Mouse (Mus musculus) ovary, postnatal 36 days (tissue): ENCODE measurements around the gene Wnt3.
A peak's percentile ranks its signal among the peaks of the same experiment; 100 is the strongest.
"Not testable (repeated sequence)": the region's sequence is repeated elsewhere in the genome, so short reads cannot be mapped to it uniquely, and the experiment has no call there.

Experiments used
- DNase-seq: peaks from one replicate; pipeline ENCODE4 v3.0.0; 2022; ENCODE audit warnings: low spot score, mixed read lengths

The Wnt3 gene

DNA sequence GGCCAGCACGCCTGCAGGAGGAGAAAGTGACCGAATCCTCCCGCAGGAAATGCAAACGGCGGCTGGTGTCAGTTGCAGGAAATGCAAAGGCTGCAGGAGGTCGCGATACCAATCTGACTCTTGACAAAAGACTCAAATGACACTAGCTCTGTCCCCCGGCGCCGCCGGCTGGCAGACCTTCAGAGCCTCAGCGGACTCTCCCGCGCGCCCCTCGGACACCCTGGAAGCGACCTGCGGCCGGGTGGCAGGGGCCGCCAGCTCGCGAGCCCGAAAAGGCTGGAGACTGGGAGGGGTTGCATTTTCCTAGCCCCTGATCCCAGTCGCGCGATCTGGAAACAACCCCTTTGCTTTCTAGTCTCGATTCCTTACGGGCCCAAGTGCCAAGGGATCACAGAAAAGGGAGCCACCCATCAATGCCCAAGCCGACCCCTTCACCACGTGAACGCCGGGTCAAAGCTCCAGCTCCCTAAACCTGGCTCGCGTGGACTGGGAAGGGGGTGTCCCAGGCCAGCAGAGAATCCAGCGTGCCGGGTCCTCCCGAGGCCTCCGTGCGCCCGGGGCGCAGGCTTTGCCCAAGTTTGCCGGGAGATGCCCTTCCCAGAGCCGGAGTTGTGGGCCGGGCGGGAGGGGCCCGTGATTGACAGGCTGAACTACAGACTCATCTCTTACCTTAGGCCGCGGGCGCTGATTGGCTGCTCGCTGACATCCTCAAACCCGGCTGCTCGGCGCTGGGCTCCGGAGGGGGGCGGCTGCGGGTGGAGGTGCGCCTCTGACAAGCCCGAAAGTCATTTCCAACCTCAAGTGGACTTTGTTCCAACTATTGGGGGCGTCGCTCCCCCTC is at the start of gene Wnt3:
Wnt3 (plus strand) TSS at position 764 of the 841 bp plus-strand sequence.
- DNase-seq, result no peak

GRCm38 (mm10) chr11:103724331-103724771 is 49.6 kb upstream of the Wnt3 start:
- no peak for DNase-seq

GRCm38 (mm10) chr11:103729282-103729985 is 44.5 kb upstream of the Wnt3 start:
- no peak for DNase-seq

DNA sequence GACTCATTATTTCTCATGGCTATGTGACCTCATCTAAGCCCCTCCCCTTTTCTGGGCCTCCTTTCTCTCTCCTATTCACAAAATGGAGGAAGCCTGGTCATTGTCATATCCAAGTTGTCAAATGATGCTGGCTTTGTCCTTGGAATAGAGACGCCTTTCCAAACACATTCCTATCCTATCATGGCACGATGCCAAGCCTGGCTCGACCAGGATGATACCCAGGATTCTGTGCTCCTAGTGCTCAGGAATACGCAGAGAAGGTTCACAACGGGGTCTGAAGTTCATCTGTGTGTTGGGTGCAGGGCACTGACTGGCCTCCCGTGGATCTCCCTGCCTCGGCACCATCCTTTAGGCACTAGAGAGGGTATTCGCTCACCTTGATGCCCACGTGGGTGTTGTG is 42.4 kb upstream of the Wnt3 start:
- DNase-seq, result no peak

GRCm38 (mm10) chr11:103732306-103732705 is 41.6 kb upstream of the Wnt3 start:
- no peak for DNase-seq

- DNase-seq, result no peak
These were observed 40.9 kb upstream of the Wnt3 start for GRCm38 (mm10) chr11:103733069-103733468.

- DNase-seq, result no peak
These were observed 40.0 kb upstream of the Wnt3 start for GRCm38 (mm10) chr11:103733961-103734360.

GRCm38 (mm10) chr11:103734411-103735045 is 39.4 kb upstream of the Wnt3 start:
- DNase-seq, result no peak

- no peak for DNase-seq
These were observed 38.7 kb upstream of the Wnt3 start for GRCm38 (mm10) chr11:103735046-103735781.

- peak; percentile 24 for DNase-seq
These were observed 24.5 kb upstream of the Wnt3 start, which contains the start of gene Wnt9b for GRCm38 (mm10) chr11:103749306-103750089. Gene Wnt9b, minus strand, starts transcription at chr11:103749821.

DNA sequence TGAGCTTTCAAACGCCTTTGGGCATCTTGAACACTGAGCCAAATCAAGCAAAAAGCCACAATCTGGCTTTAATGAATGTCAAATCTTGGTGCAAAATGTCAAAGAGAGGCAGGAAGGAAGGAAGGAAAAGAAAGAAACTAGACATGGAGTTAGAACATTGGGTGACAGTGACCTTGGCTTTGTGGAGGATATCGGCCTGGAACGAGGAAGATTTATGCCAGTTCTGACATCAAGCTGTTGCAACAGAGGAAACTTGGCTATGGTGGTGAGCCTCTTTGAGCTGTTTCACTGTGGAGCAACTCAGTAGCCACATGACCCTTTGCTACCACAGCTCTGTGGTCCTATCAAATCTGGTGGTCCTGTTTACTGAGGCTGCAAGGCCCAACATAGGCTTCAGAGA is 23.3 kb upstream of the Wnt3 start:
- no peak for DNase-seq

GRCm38 (mm10) chr11:103758054-103758453 is 15.9 kb upstream of the Wnt3 start:
- no peak for DNase-seq

DNA sequence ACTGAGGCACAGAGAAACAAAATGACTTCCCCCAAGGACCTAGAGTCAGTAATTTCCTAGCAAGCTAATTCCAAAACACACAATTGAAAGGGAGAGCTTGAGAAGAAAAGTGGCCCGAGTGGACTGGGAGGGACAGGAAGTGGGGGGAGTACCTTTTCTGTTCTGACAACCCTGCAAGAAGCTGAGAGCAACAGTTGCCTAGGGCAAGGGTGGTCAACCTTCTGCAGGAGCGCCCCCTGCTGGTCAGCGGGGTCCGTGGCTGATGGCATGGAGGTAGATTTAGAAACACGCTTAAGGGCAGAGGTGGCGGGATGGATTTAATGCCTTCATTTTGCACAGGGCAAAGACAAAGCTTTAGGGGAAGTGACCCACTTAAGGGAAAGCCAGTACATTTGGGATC is 15.2 kb upstream of the Wnt3 start:
- DNase-seq, result peak; percentile 73

DNA sequence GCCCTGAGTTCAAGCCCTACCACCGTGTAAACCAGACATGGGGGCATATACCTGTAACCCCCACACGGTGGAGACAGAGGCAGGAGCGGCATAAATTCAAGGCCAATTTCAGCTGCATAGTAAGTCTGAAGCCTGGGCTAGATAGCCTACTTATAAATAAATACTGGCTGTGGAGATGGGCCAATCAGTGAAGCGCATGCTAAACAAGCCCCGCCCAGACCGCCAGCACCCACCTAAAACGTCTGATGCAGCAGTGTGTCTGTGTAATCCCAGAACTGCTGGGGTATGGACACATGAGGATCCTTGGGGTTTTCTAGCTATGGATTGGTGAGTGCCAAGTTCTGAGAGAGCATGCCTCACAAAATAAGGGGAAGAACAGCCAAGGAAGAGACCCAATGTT is 13.8 kb upstream of the Wnt3 start:
- DNase-seq, result no peak

- not testable (repeated sequence) for DNase-seq
These were observed 13.1 kb upstream of the Wnt3 start for GRCm38 (mm10) chr11:103760891-103761290.

GRCm38 (mm10) chr11:103763410-103764163 is 10.4 kb upstream of the Wnt3 start:
- no peak for DNase-seq

GRCm38 (mm10) chr11:103764601-103765000 is 9.3 kb upstream of the Wnt3 start:
- no peak for DNase-seq

GRCm38 (mm10) chr11:103765556-103766011 is 8.4 kb upstream of the Wnt3 start:
- DNase-seq, result no peak

GRCm38 (mm10) chr11:103771160-103771817 is 2.7 kb upstream of the Wnt3 start:
- DNase-seq, result no peak
